Mouse (Mus musculus) layer of hippocampus, postnatal 14 days (tissue): Measurements from ENCODE around the gene Mrgpra9. TPM values are rescaled to one million over a fixed set of nuclear protein-coding genes. Genes with fewer than 3 reads are reported as not detected.
"Not testable (repeated sequence)": the region's sequence is repeated elsewhere in the genome, so short reads cannot be mapped to it uniquely, and the experiment has no call there.

Experiments used
- DNase-seq, 2 experiments: peaks; one replicate each; pipeline ENCODE4 v3.0.0; 2021 to 2022; ENCODE audit warnings: low spot score in 2 of 2, mixed read lengths in 1 of 2
- long read RNA-seq, 2 experiments: library from polyadenylated mRNA; stranded (forward); transcript quantifications; one replicate each; pipeline ENCODE4 v2.0.0; 2021
- total RNA-seq, 2 experiments: library from RNA; stranded (reverse); gene quantifications; 2 replicates each; pipeline ENCODE4 v1.2.3; 2021

The Mrgpra9 gene
- not detected for total RNA-seq
- long read RNA-seq, experiment 1, result 0 reads
- long read RNA-seq, experiment 2, result 0 reads

DNA sequence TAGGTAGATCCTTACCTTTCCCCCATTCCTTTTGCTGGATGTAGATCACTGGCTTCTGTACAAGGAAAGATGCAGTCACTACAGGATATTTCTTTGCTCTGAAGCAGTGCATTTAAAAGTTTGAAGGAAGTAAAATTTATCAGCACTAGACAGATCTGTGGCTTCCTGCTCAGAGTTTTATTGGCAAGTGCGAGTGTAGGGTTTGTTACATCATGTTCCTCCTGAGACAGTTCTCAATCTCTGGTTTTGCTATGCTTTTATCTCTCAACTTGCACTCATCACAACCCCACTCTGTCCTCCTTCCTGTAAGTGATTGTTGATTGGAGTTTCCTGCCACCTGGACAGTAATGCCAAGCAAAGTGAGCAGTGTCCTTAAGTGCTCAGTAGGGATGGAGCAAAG, at the start of gene Mrgpra9:
Mrgpra9 (minus strand) TSS at position 79 of the 400 bp plus-strand sequence.
- no peak for DNase-seq

GRCm38 (mm10) chr7:47299612-47300011, 47.0 kb upstream of the Mrgpra9 start:
- DNase-seq, result not testable (repeated sequence)

DNA sequence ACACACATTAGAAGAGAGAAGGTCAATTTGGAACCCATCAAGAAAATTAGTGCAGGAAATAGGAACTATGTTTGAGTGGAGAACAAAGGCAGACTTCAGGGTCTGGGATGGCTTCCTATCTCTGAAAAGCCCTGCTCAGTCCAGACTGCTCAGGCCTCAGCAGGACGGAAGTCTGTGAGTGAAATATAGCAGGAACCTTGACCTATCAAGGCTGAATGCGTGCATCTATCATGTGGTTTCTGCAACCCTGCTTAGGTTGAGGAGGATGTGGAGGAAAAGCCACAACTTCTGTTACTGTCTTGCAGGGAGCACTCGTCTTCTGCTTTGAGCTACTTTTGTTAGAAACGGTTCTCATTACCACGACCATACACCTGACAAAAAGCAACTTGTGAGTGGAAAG, 18.9 kb upstream of the Mrgpra9 start:
- not testable (repeated sequence) for DNase-seq

GRCm38 (mm10) chr7:47244658-47245057, 8.0 kb downstream of the Mrgpra9 start:
- no peak for DNase-seq

DNA sequence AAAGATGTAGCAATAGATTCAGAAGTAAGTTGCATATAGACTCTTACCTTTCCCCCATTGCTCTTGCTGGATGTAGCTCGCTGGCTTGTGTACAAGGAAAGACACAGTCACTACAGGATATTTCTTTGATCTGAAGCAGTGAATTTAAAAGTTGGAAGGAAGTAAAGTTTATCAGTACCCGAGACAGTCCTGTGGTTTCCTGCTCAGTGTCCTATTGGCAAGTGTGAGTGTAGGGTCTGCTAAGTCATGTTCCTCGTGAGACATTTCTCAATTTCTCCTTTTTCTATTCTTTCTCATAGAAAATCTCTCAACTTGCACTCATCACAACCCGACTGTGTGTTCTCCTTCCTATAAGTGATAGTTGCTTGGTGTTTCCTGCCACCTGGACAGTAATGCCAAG, 47.8 kb downstream of the Mrgpra9 start, which contains the start of gene Mrgpra6:
Mrgpra6 (minus strand) TSS at position 91 of the 400 bp plus-strand sequence.
- no peak for DNase-seq

DNA sequence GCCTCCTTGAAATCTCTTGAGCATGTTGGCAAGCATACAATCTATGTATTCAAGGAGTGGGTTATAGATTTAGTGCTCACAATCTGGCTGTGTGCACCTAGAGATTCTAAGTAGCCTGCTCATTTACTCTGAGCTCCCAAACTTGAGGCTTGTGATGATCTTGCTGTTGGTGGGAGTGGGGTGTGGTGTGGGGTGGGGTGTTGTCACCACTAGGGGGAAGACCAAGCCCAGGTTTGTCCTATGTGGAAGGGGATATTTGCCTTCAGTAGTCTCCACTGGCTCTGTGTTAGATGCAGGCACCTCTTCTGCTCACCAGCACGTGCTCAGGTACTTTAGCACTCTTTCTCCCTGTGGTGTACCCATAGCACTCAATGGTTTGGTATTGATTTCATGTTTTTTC, 57.4 kb downstream of the Mrgpra9 start:
- no peak for DNase-seq

Other genes with a start within 250 kb of the Mrgpra9 start
- gene Spty2d1, start 244.4 kb downstream of the Mrgpra9 start, total RNA-seq, result 10 to 100 TPM; 12.8 to 13.1 TPM
- 10 to 100 TPM; 15.5 to 16.5 TPM for gene Tmem86a, start 202.2 kb downstream of the Mrgpra9 start, total RNA-seq
- gene Ptpn5, start 119.2 kb downstream of the Mrgpra9 start, total RNA-seq, result 100 to 1,000 TPM; 102 to 103 TPM
- gene Mrgpra6, start 47.9 kb downstream of the Mrgpra9 start, total RNA-seq, result not detected
- gene Mrgpra1, start 101.4 kb upstream of the Mrgpra9 start, total RNA-seq, result not detected
- not detected for gene Mrgpra2a, start 199.3 kb upstream of the Mrgpra9 start, total RNA-seq